Mouse (Mus musculus): Measurements from ENCODE around the gene Vti1a. TPM values are rescaled to one million over a fixed set of nuclear protein-coding genes. Genes with fewer than 3 reads are reported as not detected.

Gene Vti1a
- total RNA-seq, 2 experiments from 2014 or later = 63.9 to 67.3 TPM

- no peak for DNase-seq (ENCODE audit: low spot score in 2 of 2)
- intact Hi-C loops (cut with DNase I) = loop anchor here (2.0 to 10.0 kb wide), 2 partner anchors 86 to 210 kb away; no protein-coding TSS in a partner anchor
Observed at GRCm38 (mm10) chr19:55305024-55305423, 11.1 kb upstream of the Vti1a start.

GRCm38 (mm10) chr19:55311874-55312273, 4.2 kb upstream of the Vti1a start:
- DNase-seq (ENCODE audit: low spot score in 2 of 2) = no peak
- intact Hi-C loops (cut with DNase I) = no loop called here

GRCm38 (mm10) chr19:55313649-55314048, 2.4 kb upstream of the Vti1a start:
- intact Hi-C loops (cut with DNase I) = no loop called here
- no peak for DNase-seq (ENCODE audit: low spot score in 2 of 2)

- DNase-seq (ENCODE audit: low spot score in 2 of 2) = peak; percentile 85 to 88
- intact Hi-C loops (cut with DNase I) = no loop called here
Observed at GRCm38 (mm10) chr19:55315452-55316108, 515 bp upstream of the Vti1a start, which contains the start of gene Zdhhc6. TSS of gene Zdhhc6 (minus strand) at chr19:55316032.

GRCm38 (mm10) chr19:55316901-55317300, 806 bp downstream of the Vti1a start:
- intact Hi-C loops (cut with DNase I) = no loop called here
- no peak for DNase-seq (ENCODE audit: low spot score in 2 of 2)

GRCm38 (mm10) chr19:55319036-55319435, 2.9 kb downstream of the Vti1a start:
- no peak for DNase-seq (ENCODE audit: low spot score in 2 of 2)
- intact Hi-C loops (cut with DNase I) = no loop called here

GRCm38 (mm10) chr19:55319521-55319920, 3.4 kb downstream of the Vti1a start:
- DNase-seq (ENCODE audit: low spot score in 2 of 2) = no peak
- intact Hi-C loops (cut with DNase I) = no loop called here

GRCm38 (mm10) chr19:55322604-55323003, 6.5 kb downstream of the Vti1a start:
- intact Hi-C loops (cut with DNase I) = no loop called here
- no peak for DNase-seq (ENCODE audit: low spot score in 2 of 2)

GRCm38 (mm10) chr19:55327510-55327909, 11.4 kb downstream of the Vti1a start:
- intact Hi-C loops (cut with DNase I) = no loop called here
- no peak for DNase-seq (ENCODE audit: low spot score in 2 of 2)

- intact Hi-C loops (cut with DNase I) = loop anchor here (10.0 kb wide), 1 partner anchor 543 kb away; no protein-coding TSS in a partner anchor
Observed at GRCm38 (mm10) chr19:55331776-55332175, 15.7 kb downstream of the Vti1a start.

GRCm38 (mm10) chr19:55332641-55333268, 16.7 kb downstream of the Vti1a start:
- DNase-seq (ENCODE audit: low spot score in 2 of 2) = peak; percentile 59 to 71
- intact Hi-C loops (cut with DNase I) = loop anchor here (10.0 kb wide), 1 partner anchor 542 kb away; no protein-coding TSS in a partner anchor

More at GRCm38 (mm10) chr19:55331776-55332175, 15.7 kb downstream of the Vti1a start:
- no peak for DNase-seq (ENCODE audit: low spot score in 2 of 2)

- no peak for DNase-seq (ENCODE audit: low spot score in 2 of 2)
- intact Hi-C loops (cut with DNase I) = loop anchor here (2.0 to 10.0 kb wide), 3 partner anchors 539 to 919 kb away; no protein-coding TSS in a partner anchor
Observed at GRCm38 (mm10) chr19:55335881-55336280, 19.8 kb downstream of the Vti1a start.

GRCm38 (mm10) chr19:55336441-55336840, 20.3 kb downstream of the Vti1a start:
- no peak for DNase-seq (ENCODE audit: low spot score in 2 of 2)
- intact Hi-C loops (cut with DNase I) = loop anchor here (2.0 to 10.0 kb wide), 2 partner anchors 538 to 798 kb away; no protein-coding TSS in a partner anchor

- intact Hi-C loops (cut with DNase I) = loop anchor here (2.0 to 10.0 kb wide), 2 partner anchors 538 to 798 kb away; no protein-coding TSS in a partner anchor
Observed at GRCm38 (mm10) chr19:55337066-55337465, 21.0 kb downstream of the Vti1a start.

GRCm38 (mm10) chr19:55337664-55338063, 21.6 kb downstream of the Vti1a start:
- intact Hi-C loops (cut with DNase I) = loop anchor here (2.0 to 10.0 kb wide), 2 partner anchors 537 to 797 kb away; no protein-coding TSS in a partner anchor

More at GRCm38 (mm10) chr19:55337066-55337465, 21.0 kb downstream of the Vti1a start:
- no peak for DNase-seq (ENCODE audit: low spot score in 2 of 2)

GRCm38 (mm10) chr19:55340521-55340920, 24.4 kb downstream of the Vti1a start:
- DNase-seq (ENCODE audit: low spot score in 2 of 2) = no peak
- intact Hi-C loops (cut with DNase I) = no loop called here

More at GRCm38 (mm10) chr19:55337664-55338063, 21.6 kb downstream of the Vti1a start:
- DNase-seq (ENCODE audit: low spot score in 2 of 2) = no peak

GRCm38 (mm10) chr19:55341377-55341776, 25.3 kb downstream of the Vti1a start:
- no peak for DNase-seq (ENCODE audit: low spot score in 2 of 2)
- intact Hi-C loops (cut with DNase I) = no loop called here

GRCm38 (mm10) chr19:55342423-55342822, 26.3 kb downstream of the Vti1a start:
- no peak for DNase-seq (ENCODE audit: low spot score in 2 of 2)
- intact Hi-C loops (cut with DNase I) = no loop called here

GRCm38 (mm10) chr19:55343274-55343673, 27.2 kb downstream of the Vti1a start:
- DNase-seq (ENCODE audit: low spot score in 2 of 2) = no peak
- intact Hi-C loops (cut with DNase I) = no loop called here

- no peak for DNase-seq (ENCODE audit: low spot score in 2 of 2)
- intact Hi-C loops (cut with DNase I) = no loop called here
Observed at GRCm38 (mm10) chr19:55348187-55348586, 32.1 kb downstream of the Vti1a start.
